Mouse (Mus musculus) left cerebral cortex, adult 2 months (tissue): ENCODE measurements around the gene Gm11034. TPM values are rescaled to one million over a fixed set of nuclear protein-coding genes. Genes with fewer than 3 reads are reported as not detected.

Experiments
- DNase-seq, 2 experiments: peaks; one replicate each; pipeline ENCODE4 v3.0.0; 2021 to 2022; ENCODE audit warnings: low spot score in 2 of 2, mixed read lengths in 1 of 2; ENCODE audit errors: extremely low spot score in 1 of 2
- H3K27ac ChIP-seq: fragments of 200-600 bp; 2 replicates; pipeline ENCODE4 v1.8.1; 2022
- H3K4me3 ChIP-seq: fragments of 200-600 bp; 2 replicates; pipeline ENCODE4 v1.8.1; 2022
- CTCF ChIP-seq: fragments of 200-600 bp; IDR thresholded peaks from 2 replicates; pipeline ENCODE4 v1.8.1; 2022; ENCODE audit warnings: antibody characterized with exemption, mild to moderate bottlenecking, moderate library complexity
- intact Hi-C: fragments of 180-260 bp; cut with DNase I; formaldehyde crosslinking; loops from one replicate; pipeline ENCODE4 v1.15.1; 2025
- long read RNA-seq, 2 experiments: library from polyadenylated mRNA; stranded (forward); transcript quantifications; one replicate each; pipeline ENCODE4 v2.0.0; 2021; ENCODE audit warnings: borderline mapping rate in 2 of 2
- total RNA-seq, 2 experiments: library from RNA; stranded (reverse); gene quantifications; 2 replicates each; pipeline ENCODE4 v1.2.3; 2021

Gm11034 gene
- not detected for total RNA-seq
- long read RNA-seq, experiment 1, result 0 reads
- long read RNA-seq, experiment 2, result 0 reads

GRCm38 (mm10) chr8:72213536-72213935 is at the start of gene Gm11034:
Gene Gm11034, minus strand, starts transcription at chr8:72213636.
- TF ChIP-seq CTCF, result no peak
- no peak within 1 kb of the TSS for H3K27ac ChIP-seq
- H3K4me3 ChIP-seq, result no peak within 1 kb of the TSS
- DNase-seq, result no peak
- intact Hi-C loops, result no loop called here

- no peak for TF ChIP-seq CTCF
- no peak for DNase-seq
- no peak overlapping the region for H3K4me3 ChIP-seq
- intact Hi-C loops, result no loop called here
- H3K27ac ChIP-seq, result no peak overlapping the region
These were observed 49.3 kb upstream of the Gm11034 start for GRCm38 (mm10) chr8:72262756-72263155.

- intact Hi-C loops, result loop anchor here (1.0 kb wide), 1 partner anchor 104 kb away; no protein-coding TSS in a partner anchor
- peak; percentile 36 for TF ChIP-seq CTCF
- Histone ChIP-seq H3K27ac (no peak overlapping the region), H3K4me3 (no peak overlapping the region)
- DNase-seq, result no peak
These were observed 48.4 kb upstream of the Gm11034 start for GRCm38 (mm10) chr8:72261872-72262271.

- no peak for TF ChIP-seq CTCF
- Histone ChIP-seq H3K27ac (no peak overlapping the region), H3K4me3 (no peak overlapping the region)
- no peak for DNase-seq
- intact Hi-C loops, result loop anchor here (1.0 kb wide), 1 partner anchor 105 kb away; no protein-coding TSS in a partner anchor
These were observed 48.0 kb upstream of the Gm11034 start for GRCm38 (mm10) chr8:72261431-72261830.

GRCm38 (mm10) chr8:72261019-72261418 is 47.6 kb upstream of the Gm11034 start:
- intact Hi-C loops, result loop anchor here (1.0 kb wide), 1 partner anchor 105 kb away; no protein-coding TSS in a partner anchor
- Histone ChIP-seq H3K27ac (no peak overlapping the region), H3K4me3 (no peak overlapping the region)
- peak; percentile 69 for TF ChIP-seq CTCF
- peak; percentile 39 to 42 for DNase-seq

GRCm38 (mm10) chr8:72260585-72260984 is 47.1 kb upstream of the Gm11034 start:
- DNase-seq, result no peak
- TF ChIP-seq CTCF, result no peak
- intact Hi-C loops, result no loop called here
- H3K27ac ChIP-seq, result no peak overlapping the region
- no peak overlapping the region for H3K4me3 ChIP-seq

- Histone ChIP-seq H3K4me3 (no peak overlapping the region), H3K27ac (no peak overlapping the region)
- no peak for DNase-seq
- intact Hi-C loops, result loop anchor here (5.0 kb wide), 1 partner anchor 83 kb away; no protein-coding TSS in a partner anchor
- TF ChIP-seq CTCF, result no peak
These were observed 46.4 kb upstream of the Gm11034 start for GRCm38 (mm10) chr8:72259862-72260261.

GRCm38 (mm10) chr8:72257902-72258238 is 44.4 kb upstream of the Gm11034 start:
- intact Hi-C loops, result loop anchor here (5.0 kb wide), 1 partner anchor 81 kb away; no protein-coding TSS in a partner anchor
- Histone ChIP-seq H3K4me3 (no peak overlapping the region), H3K27ac (no peak overlapping the region)
- TF ChIP-seq CTCF, result no peak
- no peak for DNase-seq

- TF ChIP-seq CTCF, result peak; percentile 52
- intact Hi-C loops, result loop anchor here (5.0 kb wide), 1 partner anchor 80 kb away; no protein-coding TSS in a partner anchor
- no peak overlapping the region for H3K4me3 ChIP-seq
- no peak for DNase-seq
- H3K27ac ChIP-seq, result no peak overlapping the region
These were observed 43.9 kb upstream of the Gm11034 start for GRCm38 (mm10) chr8:72257171-72257901.

- Histone ChIP-seq H3K4me3 (no peak overlapping the region), H3K27ac (no peak overlapping the region)
- intact Hi-C loops, result loop anchor here (5.0 kb wide), 1 partner anchor 67 kb away; no protein-coding TSS in a partner anchor
- DNase-seq, result no peak
- no peak for TF ChIP-seq CTCF
These were observed 31.2 kb upstream of the Gm11034 start for GRCm38 (mm10) chr8:72244610-72245009.

- no peak for DNase-seq
These were observed 28.8 kb upstream of the Gm11034 start for GRCm38 (mm10) chr8:72242226-72242625.

GRCm38 (mm10) chr8:72240951-72241350 is 27.5 kb upstream of the Gm11034 start:
- H3K27ac ChIP-seq, result no peak overlapping the region; the same call in 1 of the 2 replicates
- peak overlapping the region; percentile 65 for H3K4me3 ChIP-seq
- TF ChIP-seq CTCF, result no peak
- intact Hi-C loops, result loop anchor here (5.0 kb wide), 1 partner anchor 64 kb away; no protein-coding TSS in a partner anchor
- no peak for DNase-seq

More at GRCm38 (mm10) chr8:72242226-72242625, 28.8 kb upstream of the Gm11034 start:
- no peak for TF ChIP-seq CTCF
- Histone ChIP-seq H3K27ac (no peak overlapping the region), H3K4me3 (no peak overlapping the region)
- intact Hi-C loops, result loop anchor here (5.0 kb wide), 1 partner anchor 65 kb away; no protein-coding TSS in a partner anchor
